Mouse (Mus musculus): ENCODE data around the gene Gatad2b.
"Not testable (repeated sequence)": the region's sequence is repeated elsewhere in the genome, so short reads cannot be mapped to it uniquely, and the experiment has no call there.

DNA sequence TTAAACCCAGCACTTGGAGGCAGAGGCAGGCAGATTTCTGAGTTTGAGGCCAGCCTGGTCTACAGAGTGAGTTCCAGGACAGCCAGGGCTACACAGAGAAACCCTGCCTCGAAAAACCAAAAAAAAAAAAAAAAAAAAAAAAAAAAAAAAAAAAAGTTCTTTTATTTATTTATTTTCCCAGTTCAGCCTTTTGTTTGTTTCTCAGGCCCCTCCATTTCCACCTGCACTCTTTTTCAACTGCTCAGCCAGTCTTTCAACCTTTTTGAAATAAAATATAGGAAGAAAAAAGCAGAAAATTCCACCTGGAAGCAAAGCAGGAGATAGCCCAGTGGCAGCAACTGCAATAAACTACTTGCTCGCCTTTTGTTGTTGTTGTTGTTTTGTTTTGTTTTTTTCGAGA, 3.6 kb upstream of the Gatad2b start:
- TF ChIP-seq CTCF (conservative IDR thresholded peaks at IDR 0.05; ENCODE audit: insufficient read depth, insufficient read length, low read depth, low read length); POLR2A (IDR thresholded peaks at IDR 0.05; ENCODE audit: low read depth, low read length): not testable (repeated sequence)

Measured in kidney, adult 2 months (tissue).